Mouse (Mus musculus) adrenal gland, postnatal 25 days (tissue): ENCODE data around the gene Gpc6. TPM values are rescaled to one million over a fixed set of nuclear protein-coding genes. Genes with fewer than 3 reads are reported as not detected.

Experiments
- DNase-seq: peaks from one replicate; pipeline ENCODE4 v3.0.0; 2021; ENCODE audit warnings: mixed read lengths
- long read RNA-seq: library from polyadenylated mRNA; stranded (forward); transcript quantifications from one replicate; pipeline ENCODE4 v2.0.0, GENCODE M21; 2021
- total RNA-seq: library from RNA; stranded (reverse); gene quantifications from 2 replicates; pipeline ENCODE4 v1.2.3, GENCODE M21; 2021

Gpc6 gene
- total RNA-seq, result 11.5 and 12.1 TPM in 2 replicates
- long read RNA-seq, partial matches to known transcripts, result 0 of 1 reads
- long read RNA-seq, other reads (novel, unspliced or antisense), result 1 of 1 reads

GRCm38 (mm10) chr14:116924876-116925601 lies at the start of gene Gpc6:
TSS of gene Gpc6 (plus strand) at chr14:116925315.
- DNase-seq, result peak; percentile 84

GRCm38 (mm10) chr14:116882480-116883044 lies 42.6 kb upstream of the Gpc6 start:
- no peak for DNase-seq

- DNase-seq, result no peak
Measured at GRCm38 (mm10) chr14:116894316-116894715, 30.8 kb upstream of the Gpc6 start.

- DNase-seq, result no peak
Measured at GRCm38 (mm10) chr14:116897971-116898370, 27.1 kb upstream of the Gpc6 start.

- no peak for DNase-seq
Measured at GRCm38 (mm10) chr14:116911768-116912167, 13.3 kb upstream of the Gpc6 start.

GRCm38 (mm10) chr14:116916874-116917273 lies 8.2 kb upstream of the Gpc6 start:
- DNase-seq, result no peak

GRCm38 (mm10) chr14:116924266-116924665 lies 849 bp upstream of the Gpc6 start:
- no peak for DNase-seq

- peak; percentile 47 for DNase-seq
Measured at GRCm38 (mm10) chr14:116925691-116926403, 732 bp downstream of the Gpc6 start.

GRCm38 (mm10) chr14:116926404-116927171 lies 1.5 kb downstream of the Gpc6 start:
- peak; percentile 67 for DNase-seq

GRCm38 (mm10) chr14:116927341-116928315 lies 2.5 kb downstream of the Gpc6 start:
- no peak for DNase-seq

GRCm38 (mm10) chr14:116928395-116928794 lies 3.3 kb downstream of the Gpc6 start:
- DNase-seq, result no peak

GRCm38 (mm10) chr14:116928796-116929529 lies 3.8 kb downstream of the Gpc6 start:
- DNase-seq, result no peak

GRCm38 (mm10) chr14:116933825-116934224 lies 8.7 kb downstream of the Gpc6 start:
- DNase-seq, result no peak

- DNase-seq, result no peak
Measured at GRCm38 (mm10) chr14:116937910-116938560, 12.9 kb downstream of the Gpc6 start.

- DNase-seq, result no peak
Measured at GRCm38 (mm10) chr14:116938735-116939134, 13.6 kb downstream of the Gpc6 start.

- no peak for DNase-seq
Measured at GRCm38 (mm10) chr14:116939561-116939960, 14.4 kb downstream of the Gpc6 start.

GRCm38 (mm10) chr14:116941772-116942171 lies 16.7 kb downstream of the Gpc6 start:
- DNase-seq, result no peak

- DNase-seq, result peak; percentile 9
Measured at GRCm38 (mm10) chr14:116943751-116944150, 18.6 kb downstream of the Gpc6 start.

- no peak for DNase-seq
Measured at GRCm38 (mm10) chr14:116945975-116946374, 20.9 kb downstream of the Gpc6 start.

- DNase-seq, result no peak
Measured at GRCm38 (mm10) chr14:116947461-116947860, 22.3 kb downstream of the Gpc6 start.
